Mouse (Mus musculus) C2C12 (cell line): Measurements from ENCODE around the gene Ifitm6.

Experiments
- CTCF ChIP-seq: IDR thresholded peaks from one replicate; pipeline ENCODE4 v1.5.1; 2011; ENCODE audit not compliant: control insufficient read depth, insufficient read depth, insufficient read length
- USF1 ChIP-seq: IDR thresholded peaks from one replicate; pipeline ENCODE4 v1.6.1; 2011; ENCODE audit warnings: low read depth, mild to moderate bottlenecking, control low read depth, moderate library complexity

DNA sequence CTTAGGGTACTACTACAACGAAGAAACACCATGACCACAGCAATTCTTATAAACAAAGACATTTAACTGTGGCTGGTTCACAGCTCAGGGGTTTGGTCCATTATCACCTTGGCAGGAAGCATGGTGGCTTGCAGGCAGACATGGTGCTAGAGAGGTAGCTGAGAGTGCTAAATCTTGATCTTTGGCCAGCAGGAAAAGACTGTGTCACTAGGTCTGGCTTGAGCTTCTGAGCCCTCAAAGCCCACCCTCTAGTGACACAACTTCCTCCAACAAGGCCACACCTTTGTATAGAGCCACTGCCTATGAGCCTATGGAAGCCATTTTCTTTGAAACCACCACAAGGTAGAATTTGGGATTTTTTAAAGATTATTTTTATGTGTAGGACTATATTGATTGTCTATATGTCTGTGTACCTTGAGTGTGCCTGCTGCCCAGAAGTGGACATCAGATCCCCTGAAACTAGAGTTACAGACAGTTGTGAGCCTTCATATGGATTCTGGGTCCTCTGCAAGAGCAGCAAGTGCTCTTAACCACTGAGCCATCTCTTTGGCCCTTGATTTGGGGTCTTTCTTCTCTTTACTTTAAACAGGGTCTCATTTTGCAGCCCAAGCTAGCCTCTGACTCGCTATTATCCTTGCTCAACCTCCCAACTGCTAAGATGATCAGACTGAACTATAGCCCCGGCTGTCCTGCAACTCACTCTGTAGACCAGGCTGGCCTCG lies 21.8 kb upstream of the Ifitm6 start:
- TF ChIP-seq CTCF (no peak), USF1 (no peak)
